Mouse (Mus musculus): ENCODE data around the gene Gm10490.
"Not testable (repeated sequence)": the region's sequence is repeated elsewhere in the genome, so short reads cannot be mapped to it uniquely, and the experiment has no call there.

DNA sequence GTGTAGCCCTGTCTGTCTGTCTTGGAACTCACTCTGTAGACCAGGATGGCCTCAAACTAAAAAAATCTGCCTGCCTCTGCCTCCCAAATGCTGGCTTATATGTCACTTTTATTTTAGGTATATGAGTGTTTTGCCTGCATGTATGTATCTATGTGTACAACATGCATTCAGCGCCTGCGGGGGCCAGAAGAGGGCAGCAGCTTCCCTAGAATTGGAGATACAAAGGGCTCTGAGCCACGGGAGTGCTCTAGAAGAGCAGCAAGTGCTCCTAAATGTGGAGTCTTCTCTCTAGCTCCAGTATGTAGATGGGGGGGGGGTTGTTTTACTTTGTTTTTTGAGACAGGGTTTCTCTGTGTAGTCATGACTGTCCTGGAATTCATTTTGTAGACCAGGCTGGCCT lies 6.3 kb downstream of the Gm10490 start:
- 0 out of 2 replicates have a peak, but pooled peaks have one; percentile 6 for TF ChIP-seq CTCF (IDR thresholded peaks at IDR 0.05; ENCODE audit: borderline replicate concordance, insufficient read depth, low read depth, low read length)
- not testable (repeated sequence) for TF ChIP-seq POLR2A (IDR thresholded peaks at IDR 0.05; ENCODE audit: borderline replicate concordance, insufficient read depth, low read length)
